Mouse (Mus musculus) G1E-ER4 (cell line): Measurements from ENCODE around the gene P3h1. TPM values are rescaled to one million over a fixed set of nuclear protein-coding genes. Genes with fewer than 3 reads are reported as not detected.

Experiments used
- GATA1 ChIP-seq: IDR thresholded peaks from one replicate; pipeline ENCODE4 v1.8.0; 2012; ENCODE audit warnings: low read length, inconsistent platforms
- polyA plus RNA-seq: library from polyadenylated mRNA; stranded (reverse); fragments of >175 nt; gene quantifications from 2 replicates; pipeline ENCODE4 v1.2.3, GENCODE M21; 2012

Gene P3h1
- polyA plus RNA-seq, result 7.2 and 8.1 TPM in 2 replicates

DNA sequence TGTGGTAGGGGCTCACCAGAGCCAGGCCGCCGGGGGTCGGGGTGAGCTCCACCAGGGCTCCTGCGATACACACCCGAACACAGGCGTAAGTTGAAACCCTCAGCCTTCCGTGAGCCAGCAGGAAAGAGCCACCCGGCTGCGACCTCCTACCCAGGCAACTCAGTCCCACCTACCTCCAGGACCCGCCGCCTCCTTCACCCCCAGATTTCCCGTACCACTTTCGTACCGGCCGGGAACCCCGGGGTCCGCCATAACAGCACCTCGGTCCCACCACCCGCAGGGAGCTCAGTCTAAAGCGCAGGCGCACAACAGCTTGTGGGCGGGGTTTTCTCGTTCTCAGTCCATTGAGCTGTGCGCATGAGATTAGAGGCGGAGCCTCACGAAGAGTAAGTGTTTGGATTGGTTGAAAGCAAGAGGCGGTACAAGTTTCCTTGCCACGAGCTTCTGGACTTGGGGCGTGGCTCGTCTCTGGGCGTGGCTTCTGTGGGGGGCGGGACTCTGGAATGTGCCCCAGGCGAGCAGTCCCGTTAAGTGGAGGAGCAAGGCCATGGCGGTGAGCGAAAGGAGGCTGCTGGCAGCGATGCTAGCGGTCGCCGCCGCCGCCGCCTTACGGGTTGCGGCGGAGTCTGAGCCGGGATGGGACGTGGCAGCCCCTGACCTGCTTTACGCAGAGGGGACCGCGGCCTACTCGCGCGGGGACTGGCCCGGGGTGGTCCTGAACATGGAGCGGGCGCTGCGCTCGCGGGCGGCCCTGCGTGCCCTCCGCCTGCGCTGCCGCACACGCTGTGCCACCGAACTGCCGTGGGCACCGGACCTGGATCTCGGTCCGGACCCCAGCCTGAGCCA, at the start of gene P3h1, which contains the start of gene AU022252:
P3h1 (plus strand) TSS at position 506 of the 846 bp plus-strand sequence.
AU022252 (minus strand) TSS at position 303 of the 846 bp plus-strand sequence.
- no peak for TF ChIP-seq GATA1

DNA sequence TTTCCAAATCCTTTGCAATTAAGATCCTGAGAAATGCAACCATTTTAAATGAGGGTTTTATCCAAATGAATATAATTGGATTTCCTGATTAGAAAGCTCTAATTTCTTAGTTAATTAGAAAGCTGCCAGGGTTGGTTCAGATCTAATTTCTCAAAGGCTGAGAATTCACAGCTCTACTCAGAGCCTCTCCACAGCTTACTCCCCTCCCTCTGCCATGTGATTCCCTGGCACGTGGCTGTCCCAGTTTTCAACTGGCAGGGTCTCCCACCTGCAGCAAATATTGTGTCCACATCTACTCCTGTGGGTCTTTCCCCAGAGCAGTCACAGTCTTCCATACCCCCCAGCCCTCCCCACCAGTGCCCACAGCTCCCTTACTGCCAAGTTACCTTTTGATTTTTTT, 49.2 kb upstream of the P3h1 start:
- no peak for TF ChIP-seq GATA1

- TF ChIP-seq GATA1, result no peak
Observed at GRCm38 (mm10) chr4:119185771-119186170, 46.9 kb upstream of the P3h1 start.

GRCm38 (mm10) chr4:119188060-119188785, 44.5 kb upstream of the P3h1 start:
- no peak for TF ChIP-seq GATA1

DNA sequence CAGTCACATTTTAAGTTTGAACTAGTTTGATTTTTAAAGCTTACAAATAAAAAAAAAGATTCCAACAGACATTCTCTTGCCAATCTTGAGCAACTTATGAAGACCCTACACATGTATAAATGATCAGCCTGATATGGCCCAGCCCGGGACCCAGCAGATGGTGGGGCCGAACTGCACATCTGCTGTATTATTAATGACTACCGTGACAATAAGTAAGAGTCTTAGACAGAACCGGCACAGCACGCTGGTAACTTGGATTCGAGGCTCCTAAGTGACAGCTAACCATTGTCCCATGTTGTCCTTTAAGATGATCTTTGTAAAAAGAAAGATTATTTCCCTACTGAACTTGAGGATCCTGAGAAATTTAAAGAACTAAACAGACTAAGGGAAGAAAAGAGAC, 43.3 kb upstream of the P3h1 start:
- TF ChIP-seq GATA1, result no peak

DNA sequence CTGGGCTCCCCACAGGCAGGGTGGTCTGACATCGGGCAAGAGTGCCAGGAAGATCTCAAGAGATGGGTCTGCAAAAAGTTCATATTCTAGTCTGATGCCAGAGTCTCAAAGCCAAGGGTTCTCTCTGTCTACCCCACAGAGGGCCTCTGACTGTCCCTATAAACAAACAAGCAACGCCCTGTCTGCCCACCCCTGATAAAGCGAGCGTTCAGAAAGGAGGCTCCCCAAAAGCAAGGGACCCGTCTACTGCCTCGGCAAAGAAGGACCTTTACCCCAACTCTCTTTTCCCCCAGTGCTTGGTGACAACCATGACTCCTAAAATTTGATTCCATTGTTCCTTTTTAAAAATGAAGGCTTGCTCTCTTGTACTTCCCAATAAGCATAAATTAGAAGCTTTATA, 42.9 kb upstream of the P3h1 start, which contains the start of gene Ermap:
Ermap (minus strand) TSS at position 148 of the 400 bp plus-strand sequence.
- TF ChIP-seq GATA1, result no peak

DNA sequence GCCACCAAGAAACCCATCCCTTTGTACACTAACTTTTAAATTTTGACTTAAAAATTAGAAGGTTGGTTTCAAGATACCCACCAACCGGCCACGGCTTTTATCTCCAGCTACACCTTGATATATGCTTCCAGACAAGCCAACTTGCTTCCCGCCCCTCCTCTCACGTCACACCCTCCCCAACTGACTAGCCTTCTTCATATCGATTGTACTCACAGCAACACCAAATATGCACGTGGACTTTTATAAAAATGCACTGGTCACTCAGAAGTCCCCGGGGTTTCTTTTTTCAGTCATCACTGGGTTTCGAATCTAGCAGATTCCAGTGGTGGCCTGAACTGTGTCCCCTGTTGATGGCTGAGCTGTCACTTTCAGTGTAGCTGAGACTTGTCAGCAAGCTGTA, 42.1 kb upstream of the P3h1 start:
- peak; percentile 68 for TF ChIP-seq GATA1

DNA sequence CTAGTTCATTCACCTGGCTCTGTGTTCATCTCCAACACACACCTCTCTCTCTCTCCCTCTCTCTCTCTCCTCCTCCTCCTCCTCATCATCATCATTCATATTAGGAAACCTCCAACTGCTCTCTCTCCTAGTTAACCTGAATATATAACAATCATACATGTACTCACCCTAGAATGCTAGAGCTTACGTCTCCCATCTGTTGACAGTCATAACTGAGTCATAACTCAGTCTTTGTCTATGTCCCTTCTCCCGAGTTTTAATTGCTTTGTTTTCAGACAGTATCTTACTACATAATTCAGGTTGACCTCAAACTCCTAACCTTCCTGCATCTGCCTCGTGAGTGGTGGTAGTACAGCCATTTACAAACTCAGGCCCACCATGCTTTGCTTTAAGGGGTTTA, 41.4 kb upstream of the P3h1 start:
- TF ChIP-seq GATA1, result no peak

DNA sequence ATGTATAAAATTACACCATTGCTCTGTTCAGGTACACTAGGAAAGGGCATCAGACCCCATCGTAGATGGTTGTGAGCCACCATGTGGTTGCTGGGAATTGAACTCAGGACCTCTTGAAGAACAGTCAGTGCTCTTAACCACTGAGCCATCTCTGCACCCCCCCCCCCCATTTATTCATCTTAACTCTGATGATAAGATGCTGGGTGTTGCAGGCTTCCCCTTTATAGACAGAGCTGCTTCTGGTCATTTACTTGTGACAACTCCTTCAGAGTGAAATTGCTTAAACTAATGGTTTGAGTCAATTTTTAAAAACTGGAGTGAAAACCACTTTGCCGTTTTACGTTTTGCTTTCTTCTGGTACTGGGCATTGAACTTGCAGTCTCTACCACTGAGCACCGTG, 40.0 kb upstream of the P3h1 start:
- no peak for TF ChIP-seq GATA1

GRCm38 (mm10) chr4:119194909-119195581, 37.7 kb upstream of the P3h1 start, which contains the start of gene Svbp:
Gene Svbp, plus strand, starts transcription at chr4:119195306.
- TF ChIP-seq GATA1, result no peak

GRCm38 (mm10) chr4:119195582-119196320, 37.0 kb upstream of the P3h1 start:
- no peak for TF ChIP-seq GATA1

- TF ChIP-seq GATA1, result no peak
Observed at GRCm38 (mm10) chr4:119198105-119198504, 34.6 kb upstream of the P3h1 start.

DNA sequence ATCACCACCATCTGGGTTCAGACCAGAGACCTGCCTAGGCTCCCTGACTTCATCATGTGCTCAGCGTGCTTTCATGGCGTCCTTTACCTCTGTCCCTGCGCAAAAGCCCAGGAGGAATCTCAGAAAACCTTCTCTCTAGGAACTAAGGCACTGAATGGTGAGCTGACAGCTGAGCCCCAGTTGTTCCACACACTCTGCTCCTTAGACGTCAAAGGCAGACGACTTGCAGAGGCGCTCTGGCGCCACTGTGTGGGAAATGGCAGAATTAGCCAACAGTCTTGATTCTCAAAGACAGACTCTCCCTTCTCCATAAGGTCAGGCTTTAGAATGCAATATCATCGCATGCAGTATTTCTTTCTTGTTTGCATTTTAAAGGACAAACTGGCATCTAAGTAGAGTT, 28.0 kb upstream of the P3h1 start:
- no peak for TF ChIP-seq GATA1

DNA sequence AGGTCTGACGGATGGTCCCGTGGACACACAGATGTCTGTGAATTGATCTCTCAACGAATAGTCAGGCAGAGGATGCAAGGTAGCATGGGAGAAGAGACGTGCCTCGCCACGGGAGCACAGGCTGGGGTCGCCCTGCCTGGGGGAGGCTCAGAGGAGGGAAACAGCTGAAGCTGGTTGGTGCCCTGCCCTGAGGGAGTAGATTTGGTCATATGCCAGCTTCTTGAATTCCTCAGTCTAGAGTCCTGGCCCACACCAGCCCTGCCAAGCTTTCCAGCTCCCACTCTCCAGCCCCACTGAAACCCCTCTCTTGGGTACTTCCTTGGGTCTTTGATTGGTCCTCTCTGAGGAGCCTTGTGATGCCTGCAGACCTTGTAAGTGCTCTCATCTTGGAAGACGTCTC, 16.0 kb upstream of the P3h1 start:
- TF ChIP-seq GATA1, result no peak

GRCm38 (mm10) chr4:119218169-119218568, 14.5 kb upstream of the P3h1 start, which contains the start of gene Tmem269:
Gene Tmem269, minus strand, starts transcription at chr4:119218217.
- TF ChIP-seq GATA1, result no peak
